Mouse (Mus musculus): ENCODE data around the gene Cpeb2.

- TF ChIP-seq CTCF (IDR thresholded peaks at IDR 0.05; ENCODE audit: borderline replicate concordance, control insufficient read depth, extremely low read depth, insufficient read depth, low read length, poor library complexity) (no peak), POLR2A (IDR thresholded peaks at IDR 0.05; ENCODE audit: control insufficient read depth, extremely low read depth, insufficient read depth, low read length, poor library complexity) (no peak)
Observed at GRCm38 (mm10) chr5:43293136-43293535, 60.2 kb downstream of the Cpeb2 start.

Data from thymus, adult 2 months (tissue).